Mouse (Mus musculus) adrenal gland, adult (tissue): ENCODE data around the gene Dnase2a.

Experiments
- DNase-seq, 2 experiments: peaks; one replicate each; pipeline ENCODE4 v3.0.0; 2022 to 2023; ENCODE audit warnings: low spot score in 1 of 2; ENCODE audit not compliant: inconsistent age in 2 of 2

Gene Dnase2a

DNA sequence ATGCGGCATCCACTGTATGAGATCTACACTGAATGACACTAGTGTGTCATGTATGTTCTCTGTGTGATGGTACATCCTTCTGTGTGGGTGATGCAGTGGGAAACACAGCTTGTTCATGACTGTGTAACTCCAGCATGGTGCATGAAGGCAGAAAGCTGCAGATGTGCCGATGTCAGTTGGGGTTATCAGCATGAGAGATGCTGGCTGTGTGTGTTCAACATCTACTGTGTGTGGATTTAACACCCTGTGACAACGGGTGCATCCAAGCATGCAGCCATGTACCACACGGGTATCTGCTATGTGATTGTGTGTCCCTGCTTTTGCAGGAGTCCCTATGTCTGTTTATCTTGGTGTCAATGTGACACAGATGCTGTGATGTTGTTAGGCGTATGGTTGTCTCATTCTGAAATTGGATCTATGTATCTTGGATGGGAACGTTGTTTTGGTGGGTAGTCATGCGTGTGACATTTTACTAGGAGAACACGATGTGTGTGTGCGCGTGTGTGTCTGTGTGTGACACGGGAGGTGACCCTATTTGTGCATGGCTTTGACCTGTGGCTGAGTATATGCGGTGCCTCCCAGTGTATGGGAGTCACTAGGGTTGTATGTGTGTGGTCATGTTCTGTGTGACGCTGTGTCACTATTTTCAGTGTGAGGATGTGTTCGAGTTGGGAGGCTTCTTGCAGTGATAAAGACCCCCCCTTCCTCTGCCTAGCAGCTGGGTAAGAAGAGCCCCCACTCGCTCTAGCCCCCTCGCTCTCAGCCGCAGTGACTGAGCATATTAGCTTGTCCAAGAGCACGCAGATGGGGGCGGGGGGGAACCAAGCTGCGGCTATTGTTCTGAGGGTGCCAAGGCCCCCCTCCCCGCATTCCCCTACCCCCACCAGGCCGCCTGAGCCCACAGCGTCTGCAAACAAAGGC, 27.9 kb downstream of the Dnase2a start:
- no peak for DNase-seq

DNA sequence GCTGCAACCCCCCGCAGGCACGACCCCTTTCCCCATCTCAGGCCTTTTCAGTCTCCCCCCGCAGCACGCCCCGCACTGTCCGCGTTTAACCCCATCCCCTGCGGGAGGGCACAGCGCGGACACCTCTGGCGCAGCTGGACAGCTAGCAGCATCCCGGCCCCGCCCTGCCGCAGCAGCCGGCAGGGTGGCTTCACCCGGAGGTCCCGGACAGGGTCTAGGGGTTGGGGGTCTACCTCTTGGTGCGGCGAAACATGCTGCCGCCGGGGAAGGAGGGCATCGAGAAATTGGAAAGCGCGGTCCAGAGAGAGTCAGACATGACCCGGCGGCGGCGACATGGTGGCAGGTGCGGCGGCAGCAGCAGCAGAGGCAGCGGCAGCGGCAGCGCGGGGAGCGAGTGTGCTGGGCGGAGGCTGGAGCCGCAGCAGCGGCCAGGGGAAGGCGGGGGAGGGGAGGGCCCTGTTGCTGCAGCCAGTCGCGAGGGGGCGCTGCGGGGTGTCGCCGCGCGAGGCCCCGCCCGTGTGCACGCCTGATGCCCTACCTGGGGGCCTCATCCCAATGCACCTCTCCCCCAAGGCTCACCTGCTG, 28.7 kb downstream of the Dnase2a start, which contains the start of gene Mast1:
Mast1 (minus strand) TSS at position 398 of the 585 bp plus-strand sequence.
- peak; percentile 63 to 84 for DNase-seq

DNA sequence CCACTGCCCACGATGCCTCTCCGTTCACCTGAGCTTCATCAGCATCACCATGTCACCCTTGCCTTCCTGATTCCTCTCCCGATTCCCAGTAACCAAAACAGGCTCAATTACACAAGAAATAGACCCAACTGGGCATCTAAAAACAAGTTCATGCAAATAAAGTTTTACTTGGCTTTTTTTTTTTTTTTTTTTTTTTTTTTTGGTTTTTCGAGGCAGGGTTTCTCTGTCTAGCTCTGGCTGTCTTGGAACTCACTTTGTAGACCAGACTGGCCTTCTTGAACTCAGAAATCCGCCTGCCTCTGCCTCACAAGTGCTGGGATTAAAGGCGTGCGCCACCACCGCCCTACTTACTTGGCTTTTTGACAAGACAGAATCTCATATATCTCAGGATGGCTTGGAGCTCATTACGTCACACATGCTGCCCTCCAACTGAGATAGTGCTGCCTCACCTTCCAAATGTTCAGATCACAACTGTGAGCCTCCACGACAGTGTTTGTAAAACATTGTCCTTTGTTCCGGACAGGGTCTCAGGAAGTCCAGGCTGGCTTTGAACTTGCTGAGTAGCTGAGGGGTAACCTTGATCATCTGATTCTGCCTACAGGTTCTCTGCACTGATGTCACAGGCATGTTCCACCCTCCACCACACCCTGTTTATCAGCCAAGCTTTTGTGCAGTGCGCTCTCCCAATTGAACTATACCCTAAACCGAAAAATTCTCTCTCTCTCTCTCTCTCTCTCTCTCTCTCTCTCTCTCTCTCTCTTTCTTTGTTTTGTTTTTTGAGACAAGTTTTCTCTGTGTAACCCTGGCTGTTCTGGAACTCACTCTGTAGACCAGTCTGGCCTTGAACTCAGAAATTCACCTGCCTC, 29.5 kb downstream of the Dnase2a start:
- DNase-seq = no peak

DNA sequence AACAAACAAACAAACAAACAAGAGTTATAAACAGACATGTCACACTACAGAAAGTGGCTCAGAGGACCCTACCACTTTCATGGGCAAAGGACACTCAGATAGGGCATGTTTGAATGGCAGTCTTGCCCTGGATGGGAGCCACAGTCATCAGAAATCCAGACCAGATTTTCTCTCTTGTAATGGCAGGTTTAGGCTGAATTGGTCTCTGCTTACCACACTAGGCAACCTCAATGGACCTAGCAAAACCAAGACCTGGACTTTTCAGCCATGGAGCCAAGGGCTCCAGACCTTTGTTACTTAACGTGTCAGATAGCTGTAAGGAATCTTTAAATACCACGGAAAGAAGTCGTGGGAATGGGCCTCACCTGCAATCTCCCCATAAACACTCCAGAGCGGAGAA, 35.3 kb downstream of the Dnase2a start:
- no peak for DNase-seq

DNA sequence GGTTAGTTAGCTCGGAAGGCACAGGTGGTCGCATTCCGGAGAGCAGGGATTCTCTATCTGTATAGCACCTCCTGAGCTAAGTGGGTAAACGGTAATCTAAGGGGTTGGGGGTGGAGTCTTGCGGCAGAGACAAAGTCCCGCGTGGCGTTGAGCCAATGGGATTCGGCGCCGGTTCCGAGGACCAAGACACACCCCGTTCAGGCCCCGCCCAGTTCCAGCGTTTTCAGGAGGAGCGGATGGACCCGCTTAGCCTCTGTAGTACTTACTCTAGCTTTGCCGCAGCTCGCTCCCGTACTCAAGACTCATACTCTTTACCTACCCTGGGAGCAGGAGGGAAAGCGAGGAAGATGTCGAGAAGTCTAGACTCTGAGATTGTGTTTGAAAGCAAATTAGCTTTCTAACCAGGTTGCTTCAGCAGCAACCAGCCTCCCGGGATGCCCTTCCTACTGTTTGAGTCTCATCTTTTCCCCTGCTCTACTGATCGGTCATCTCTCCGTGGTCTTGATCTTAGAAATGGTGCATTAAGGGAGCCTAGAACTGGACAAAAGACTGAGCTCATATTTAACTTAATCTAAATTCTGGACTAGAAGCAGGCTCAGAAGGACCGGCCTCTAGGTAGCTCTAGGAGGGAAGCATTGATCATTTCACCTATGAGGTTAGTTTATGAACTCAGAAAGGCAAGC, 36.3 kb downstream of the Dnase2a start:
- DNase-seq = peak; percentile 43 to 62

DNA sequence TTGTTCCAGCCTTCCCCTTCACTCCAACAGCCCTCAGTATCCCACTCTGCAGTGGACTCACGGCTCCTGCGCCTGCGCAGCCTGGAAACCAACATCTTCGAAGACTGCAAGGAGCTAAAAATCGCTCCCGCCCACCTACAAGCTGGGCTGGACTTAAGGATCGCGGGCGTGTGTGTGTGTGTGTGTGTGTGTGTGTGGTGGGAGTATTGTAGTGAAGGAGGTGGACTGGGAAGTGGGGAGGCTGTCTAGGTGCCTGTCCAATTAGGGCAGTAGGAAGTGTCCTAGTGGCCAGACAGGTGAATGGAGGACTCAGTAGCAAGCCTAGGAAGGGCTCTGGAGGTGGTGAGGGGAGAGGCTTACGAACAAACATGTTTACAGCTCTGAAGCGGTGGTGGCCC, 36.9 kb downstream of the Dnase2a start:
- no peak for DNase-seq

DNA sequence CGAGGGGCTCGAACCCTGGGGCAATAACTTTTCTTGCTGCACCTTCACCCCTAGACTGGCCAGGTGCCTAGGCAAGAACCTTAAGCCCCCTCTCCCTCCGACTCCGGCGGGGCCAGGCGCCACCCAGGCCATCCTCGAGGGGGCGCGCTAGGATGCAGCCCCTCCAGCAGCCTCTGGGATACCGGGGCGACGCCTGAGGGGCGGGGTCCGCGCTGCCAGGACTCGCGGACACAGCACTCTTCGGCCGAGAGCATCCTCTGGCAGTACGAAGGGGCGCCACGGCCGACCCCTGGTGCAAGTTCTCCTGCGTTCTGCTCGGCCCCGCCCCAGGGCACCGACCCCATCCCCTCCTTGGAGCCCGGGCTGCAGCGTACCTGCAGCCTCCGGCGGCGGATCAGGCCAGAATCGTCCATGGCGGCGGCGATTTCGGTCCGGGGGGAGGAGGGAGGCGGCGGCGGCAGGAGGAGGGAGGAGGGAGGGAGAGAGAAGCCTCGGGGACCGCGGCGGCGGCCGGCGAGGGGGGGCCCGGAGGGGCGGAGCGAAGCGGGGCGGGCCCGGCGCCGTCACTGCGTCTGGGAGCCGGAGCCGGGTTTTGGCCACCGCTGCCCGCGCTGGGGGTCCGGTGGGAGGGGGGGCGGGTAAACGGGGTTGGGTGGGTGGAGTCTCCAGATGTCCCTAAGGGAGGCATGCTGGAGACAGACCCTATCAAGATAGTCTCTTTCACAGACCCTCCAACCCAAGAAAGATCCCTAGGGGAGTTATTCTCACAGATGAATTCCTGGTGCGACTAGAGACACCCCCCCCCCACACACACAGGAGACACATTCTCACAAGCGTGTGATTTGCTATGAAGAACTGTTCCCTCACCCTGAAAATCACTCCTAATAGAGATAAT, 37.5 kb downstream of the Dnase2a start:
- DNase-seq = peak in 1 of 2 experiments; percentile 37

DNA sequence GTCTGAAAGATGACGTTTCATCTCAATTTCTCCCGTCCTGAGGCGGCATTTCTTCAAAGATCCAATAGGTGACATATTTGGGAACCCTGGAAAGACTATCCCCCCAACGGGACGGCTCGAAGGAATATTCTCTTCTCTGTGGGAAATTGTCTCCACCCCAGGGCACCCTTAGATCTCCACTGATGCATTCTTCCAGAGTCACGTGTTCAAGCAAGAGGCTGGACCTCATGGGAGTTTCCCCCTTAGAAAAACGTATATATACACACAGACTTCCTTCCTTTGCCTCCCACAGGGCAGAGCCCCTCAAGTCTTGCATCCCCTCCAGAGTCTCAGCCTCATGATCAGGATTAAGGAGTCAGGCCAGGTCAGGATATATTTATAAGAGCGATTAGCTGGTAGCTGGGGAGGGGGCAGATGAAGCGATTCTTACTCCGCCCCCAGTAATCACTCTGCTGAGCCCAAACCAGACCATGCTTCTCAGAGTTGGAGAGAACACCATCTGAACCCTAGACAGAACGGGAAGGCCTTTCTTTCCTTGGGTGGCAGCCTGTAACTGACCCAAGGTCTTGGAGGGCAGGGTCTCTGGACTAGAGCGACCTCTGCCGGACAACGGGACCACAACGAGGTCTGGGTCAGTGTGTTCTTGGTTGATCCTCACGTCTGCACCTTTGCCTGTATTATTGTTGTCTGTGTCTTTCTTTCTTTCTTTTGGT, 38.3 kb downstream of the Dnase2a start, which contains the start of gene Rtbdn:
Rtbdn (plus strand) TSS at position 464 of the 713 bp plus-strand sequence.
- DNase-seq = no peak

DNA sequence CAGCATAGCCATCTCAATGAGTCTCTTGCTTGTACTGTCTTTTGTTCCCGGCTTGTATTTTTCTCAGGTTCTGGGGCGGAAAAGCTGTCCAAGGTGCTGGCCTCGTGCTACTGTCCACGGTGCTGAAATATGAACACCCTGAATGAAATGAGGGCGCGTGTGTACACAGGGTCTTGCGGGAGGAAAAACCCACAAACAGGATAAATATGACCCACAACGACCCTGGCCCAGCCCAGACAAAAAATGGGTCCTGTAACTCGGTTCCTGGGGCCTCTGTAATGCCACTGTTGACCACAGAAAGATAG, 38.8 kb downstream of the Dnase2a start:
- peak in 1 of 2 experiments; percentile 85 for DNase-seq

DNA sequence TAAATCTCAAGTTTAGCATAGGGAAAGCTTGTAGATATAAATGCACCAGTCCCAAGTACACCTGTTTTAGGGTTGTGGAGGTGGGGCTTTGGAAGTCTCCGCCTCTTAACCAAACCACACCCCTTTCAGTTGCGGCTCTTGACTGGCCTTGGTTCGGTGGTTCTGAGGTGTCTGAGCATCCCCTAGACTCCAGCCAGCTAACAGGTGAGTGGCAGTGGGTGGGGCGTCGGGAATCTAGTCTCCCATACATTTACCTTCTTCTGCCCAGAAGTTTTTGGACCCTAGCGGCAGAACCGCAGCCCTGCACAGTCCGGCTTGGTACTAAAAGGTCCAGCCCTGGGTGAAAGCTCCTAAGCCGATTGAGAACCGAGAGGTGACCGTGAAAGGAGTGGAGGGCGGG, 41.4 kb downstream of the Dnase2a start:
- DNase-seq = no peak

DNA sequence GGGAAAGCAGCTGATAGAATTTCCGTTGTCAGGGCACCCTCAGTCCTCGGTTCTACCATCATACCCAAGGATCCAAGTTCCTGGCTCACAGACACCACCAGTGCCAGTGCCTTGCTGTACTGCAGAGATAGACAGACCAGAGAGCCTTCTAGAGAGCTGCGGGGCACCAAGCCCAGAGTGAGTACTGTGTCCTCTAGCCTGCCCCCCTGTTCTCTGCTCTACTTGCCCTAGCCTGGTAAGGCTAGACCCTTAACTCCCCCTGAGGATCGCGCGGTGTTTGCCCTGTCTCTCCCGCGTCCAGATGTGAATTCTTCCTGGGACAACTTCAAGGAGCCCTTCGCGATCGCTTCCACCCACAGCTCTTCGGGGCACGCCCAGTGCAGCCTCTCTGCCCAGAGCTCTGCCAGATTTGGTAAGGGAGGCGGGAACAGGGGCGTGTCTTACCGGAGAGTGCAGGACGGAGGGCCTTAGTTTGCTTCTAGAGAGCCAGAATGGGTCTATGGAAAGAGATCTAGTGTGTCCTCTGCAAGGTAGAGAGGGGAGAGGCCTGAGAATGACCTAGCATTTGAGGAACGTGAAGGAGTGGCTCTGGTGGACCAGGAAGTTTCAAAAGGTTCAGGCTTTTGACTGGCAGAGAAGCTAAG, 44.4 kb downstream of the Dnase2a start:
- DNase-seq = peak; percentile 72 to 86

DNA sequence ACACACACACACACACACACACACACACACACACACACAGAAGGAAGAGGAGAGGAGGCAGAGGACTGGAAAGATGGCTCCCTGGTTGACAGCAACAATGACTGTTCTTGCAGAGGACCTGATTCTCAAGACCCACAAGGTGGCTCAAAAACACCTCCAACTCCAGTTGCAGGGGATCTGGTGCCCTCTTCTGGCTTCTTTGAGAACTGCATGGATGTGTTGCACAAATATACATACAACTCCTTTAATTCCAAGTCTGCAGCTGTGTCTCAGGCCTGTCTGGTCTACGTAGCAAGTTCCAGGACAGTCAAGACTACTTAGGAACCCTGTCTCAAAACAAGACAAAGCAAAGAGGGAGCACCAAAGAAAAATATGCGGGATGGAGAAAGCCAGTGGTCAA, 48.4 kb downstream of the Dnase2a start:
- DNase-seq = peak; percentile 54 to 88

DNA sequence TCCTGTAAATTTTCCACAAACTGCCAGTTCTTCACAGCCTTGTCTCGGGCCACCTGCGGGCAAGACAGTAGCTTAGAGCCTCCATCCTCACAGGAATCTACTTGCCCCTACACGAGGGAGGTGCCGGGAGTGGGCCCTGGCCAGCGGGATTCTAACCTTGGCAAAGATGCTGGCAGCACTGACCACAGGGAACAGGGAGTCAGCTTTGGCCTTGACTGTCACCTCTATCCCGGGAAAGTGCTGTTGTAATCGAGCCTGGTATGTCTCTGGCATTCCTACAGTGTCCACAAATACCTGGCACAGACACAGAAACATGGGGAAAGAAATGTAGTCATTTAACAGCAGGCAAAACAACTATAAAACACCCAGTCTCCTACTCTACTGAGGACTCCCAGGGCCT, 51.5 kb downstream of the Dnase2a start:
- DNase-seq = peak; percentile 86 to 89

DNA sequence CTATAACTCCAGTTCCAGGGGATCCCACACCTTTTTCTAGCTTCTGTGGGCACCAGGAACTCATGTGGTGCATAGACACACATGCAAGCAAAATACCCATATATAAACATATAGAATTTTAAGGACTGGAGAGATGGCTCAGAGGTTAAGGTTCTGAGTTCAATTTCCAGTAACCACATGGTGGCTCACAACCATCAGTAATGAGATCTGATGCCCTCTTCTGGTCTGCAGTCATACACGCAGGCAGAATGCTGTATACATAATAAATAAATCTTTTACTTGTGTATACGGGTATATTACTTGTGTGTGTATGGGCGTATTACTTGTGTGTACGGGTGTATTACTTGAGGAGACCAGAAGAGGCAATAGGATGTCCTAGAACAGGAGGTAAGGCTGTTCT, 55.6 kb downstream of the Dnase2a start:
- peak in 1 of 2 experiments; percentile 21 for DNase-seq

DNA sequence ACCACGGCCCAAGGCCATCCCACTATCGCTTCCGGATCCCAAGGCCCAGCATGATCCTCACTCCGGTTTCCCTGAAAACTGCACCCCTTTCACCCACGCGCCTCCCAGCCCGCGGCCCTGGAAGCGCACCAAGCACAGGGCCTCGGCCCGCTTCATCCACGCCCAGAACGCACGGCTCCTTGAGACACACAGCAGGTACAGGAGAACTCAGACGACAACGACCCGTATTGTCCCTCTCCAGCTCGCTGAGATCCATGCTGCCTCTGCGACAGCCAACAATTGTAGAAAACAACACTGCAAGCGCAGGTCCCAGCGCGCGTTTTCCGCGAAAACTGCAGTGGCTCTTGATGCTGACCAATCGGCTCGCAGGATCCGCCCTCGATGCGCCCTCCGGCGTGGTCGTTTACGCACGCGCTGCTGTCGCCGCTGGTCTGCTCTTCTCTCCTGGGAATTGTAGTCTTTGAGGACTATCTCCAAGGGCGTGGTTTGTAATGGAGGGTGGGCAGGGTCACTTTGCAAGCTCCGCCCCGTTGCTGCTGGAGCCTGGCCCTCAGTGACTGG, 57.5 kb downstream of the Dnase2a start:
- DNase-seq = peak; percentile 96 to 98

DNA sequence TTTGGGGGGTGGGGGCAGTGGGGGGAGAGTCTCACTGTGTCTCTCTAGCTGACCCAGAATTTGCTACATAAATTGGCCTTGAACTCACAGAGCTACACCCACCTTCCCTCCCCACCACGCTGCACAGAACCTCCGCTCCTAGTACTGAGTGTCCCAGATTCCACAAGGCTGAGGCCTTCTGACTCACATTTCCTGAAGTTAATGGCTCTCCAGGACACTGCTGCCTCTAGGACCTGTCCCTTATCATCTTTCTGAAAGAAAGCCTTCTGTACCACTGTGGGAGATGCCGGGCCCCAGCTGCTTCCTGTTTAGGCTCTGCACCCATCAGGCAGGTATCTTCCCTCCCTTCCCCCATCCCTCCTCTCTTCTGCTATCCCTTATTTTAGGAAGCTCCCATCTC, 58.2 kb downstream of the Dnase2a start:
- peak; percentile 80 to 88 for DNase-seq

DNA sequence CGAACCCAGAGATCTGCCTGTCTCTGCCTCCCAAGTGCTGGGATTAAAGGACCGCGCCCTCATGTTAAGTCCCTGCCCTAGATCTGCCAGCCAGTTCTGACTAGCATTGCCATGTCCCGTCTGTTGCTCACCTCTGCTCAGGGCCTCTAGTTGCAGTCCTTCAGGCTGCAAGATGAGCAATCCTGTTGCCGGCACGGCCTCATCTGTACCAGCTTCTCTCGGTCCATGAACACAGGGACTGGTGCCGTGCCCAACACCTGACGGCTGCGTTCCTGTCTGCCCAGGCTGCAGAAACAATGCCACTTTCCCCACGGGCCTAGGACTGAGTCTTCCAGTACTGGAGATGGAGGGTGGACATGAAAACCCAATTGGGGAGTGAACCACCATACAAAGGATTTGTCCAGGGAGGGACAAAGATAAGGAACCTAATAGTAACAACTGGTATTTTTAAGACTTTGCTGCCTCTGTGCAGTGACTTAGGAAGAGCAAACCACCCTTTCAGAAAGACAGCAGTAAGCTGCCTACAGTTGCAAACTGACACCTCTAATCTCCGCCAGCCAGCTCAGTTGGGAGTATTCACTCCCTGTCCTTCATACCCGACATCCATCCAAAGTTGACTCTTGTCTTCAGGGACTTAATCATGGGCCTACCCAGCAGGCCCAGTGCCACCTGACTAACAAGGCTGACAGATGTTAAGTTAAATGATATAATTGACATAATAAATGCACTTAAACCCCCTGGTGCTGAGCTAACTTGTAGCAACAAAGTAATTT, 59.4 kb downstream of the Dnase2a start:
- DNase-seq = peak; percentile 38 to 76

DNA sequence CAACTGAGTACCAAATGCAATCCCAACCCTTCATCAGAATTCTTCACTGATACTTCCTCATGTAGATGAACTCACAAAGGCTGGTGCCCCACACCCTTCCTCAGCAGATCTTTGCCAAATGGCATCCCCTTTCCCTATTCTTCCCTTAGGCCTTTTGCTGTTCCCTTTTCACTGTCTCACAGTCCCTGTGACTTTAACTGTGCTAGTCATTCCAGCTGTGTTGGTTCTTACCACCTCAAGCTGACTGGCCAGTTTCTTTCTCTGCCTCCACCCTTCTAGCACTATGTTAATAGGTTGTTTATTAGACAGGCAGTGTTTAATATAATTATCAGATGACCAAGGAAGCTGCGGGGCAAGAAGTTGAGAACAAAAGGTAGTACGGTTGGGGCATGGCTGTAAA, 60.3 kb downstream of the Dnase2a start:
- no peak for DNase-seq
